Mouse (Mus musculus): ENCODE data around the gene Plscr3. TPM values are rescaled to one million over a fixed set of nuclear protein-coding genes. Genes with fewer than 3 reads are reported as not detected.

Gene Plscr3
- total and polyA plus RNA-seq, 3 experiments = 2.5 to 15.3 (median 2.9) TPM

DNA sequence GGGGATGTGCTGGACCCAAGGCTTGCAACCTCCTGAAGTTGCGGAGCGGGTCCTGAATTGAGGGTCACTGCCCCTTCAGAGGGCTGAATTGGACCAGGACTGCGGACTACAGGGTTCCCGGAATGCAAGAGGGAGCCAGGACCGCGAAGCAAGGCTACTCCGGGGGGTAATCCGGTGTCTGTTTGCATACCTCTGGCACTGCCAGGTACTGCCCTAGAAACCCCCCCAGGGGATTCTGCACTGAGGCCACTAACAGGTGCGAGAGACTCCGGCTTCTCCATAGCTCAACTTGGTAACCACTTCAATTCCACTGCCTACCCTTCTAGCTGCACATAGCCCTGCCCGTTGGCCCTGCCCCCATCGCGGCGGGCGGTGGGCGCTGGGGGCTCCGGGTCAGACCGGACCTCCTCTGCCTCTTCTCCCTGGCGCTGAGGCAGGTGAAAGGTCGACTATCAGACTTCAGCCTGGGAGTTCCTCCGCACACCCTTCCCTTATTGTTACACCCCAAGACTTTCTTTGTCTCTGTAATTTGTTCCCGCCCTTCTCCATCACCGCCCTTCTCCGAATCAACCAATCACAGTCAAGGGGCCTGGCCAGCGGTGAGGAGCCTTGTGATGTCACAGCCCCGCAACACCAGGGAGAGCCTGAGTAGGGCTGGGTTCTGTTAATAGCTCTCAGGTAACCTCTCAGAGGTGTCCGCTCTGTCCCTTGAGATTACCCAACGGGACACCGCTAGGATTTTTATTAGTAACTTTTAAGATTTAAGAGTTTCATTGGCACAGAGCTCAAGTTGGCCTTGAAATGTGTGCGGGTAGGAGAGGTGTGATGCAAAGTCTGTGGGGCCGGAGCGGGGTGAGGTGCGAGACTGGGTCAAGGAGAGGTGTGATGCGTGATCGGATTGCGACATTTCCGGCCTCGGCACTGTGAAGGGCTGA lies 54.6 kb downstream of the Plscr3 start, which contains the start of the genes 2810408A11Rik and Neurl4 (continued):
- TF ChIP-seq SMC3 (IDR thresholded peaks at IDR 0.05; ENCODE audit: low read depth, low read length) = peak; percentile 10; the same call in 1 of the 2 replicates
- no peak for TF ChIP-seq JUN (IDR thresholded peaks at IDR 0.05; ENCODE audit: insufficient read depth, low read depth, low read length)
- no peak for TF ChIP-seq ZC3H11A (IDR thresholded peaks at IDR 0.05; ENCODE audit: low read depth, low read length)
- peak; percentile 48; the same call in 1 of the 2 replicates for TF ChIP-seq ELF1 (IDR thresholded peaks at IDR 0.05; ENCODE audit: low read depth, low read length)
- TF ChIP-seq UBTF (IDR thresholded peaks at IDR 0.05; ENCODE audit: low read depth, low read length) = no peak
- TF ChIP-seq TBP (conservative IDR thresholded peaks at IDR 0.05; ENCODE audit: low read depth, low read length) = peak; percentile 84; the same call in 1 of the 2 replicates
- peak; percentile 88 for TF ChIP-seq ZMIZ1 (IDR thresholded peaks at IDR 0.05; ENCODE audit: low read depth, low read length)
- TF ChIP-seq POLR2AphosphoS2 (IDR thresholded peaks at IDR 0.05; ENCODE audit: low read depth, low read length) = peak; percentile 81; the same call in 1 of the 2 replicates
- peak; percentile 45; the same call in 1 of the 2 replicates for TF ChIP-seq EP300 (IDR thresholded peaks at IDR 0.05; ENCODE audit: low read length)
- TF ChIP-seq GABPA (IDR thresholded peaks at IDR 0.05; ENCODE audit: insufficient replicate concordance, low read depth, low read length) = no peak
- TF ChIP-seq JUND (conservative IDR thresholded peaks at IDR 0.05; ENCODE audit: low read depth, low read length) = no peak
- peak; percentile 24; the same call in 1 of the 2 replicates for TF ChIP-seq MAX (IDR thresholded peaks at IDR 0.05; ENCODE audit: low read length)

GRCm38 (mm10) chr11:69901406-69901846 lies 55.2 kb downstream of the Plscr3 start:
- peak overlapping the region; percentile 67 to 82 (median 70) for H3K4me3 ChIP-seq (replicated peaks in 1 of 3; ENCODE audit: low read depth in 2 of 3, low read length in 2 of 3, poor library complexity in 1 of 3)
- peak; percentile 99 for DNase-seq (ENCODE audit: extremely low read depth)
- H3K4me2 ChIP-seq (ENCODE audit: insufficient read depth, low read depth, poor library complexity, severe bottlenecking) = peak overlapping the region; percentile 29
- H3K27me3 ChIP-seq (replicated peaks) = no peaks in the 10 kb centered on the region
- H3K4me1 ChIP-seq (ENCODE audit: control insufficient read depth in 1 of 2, insufficient read depth in 2 of 2) = peaks cover 7 to 29% of the 10 kb centered on the region in 2 experiments
- dilution Hi-C loops (cut with MboI; ENCODE audit: extremely low pct_ligation_motif_present, extremely low pct_unique_long_range_greater_than_20kb, low sequenced_read_pairs) (no loop called here), in situ Hi-C loops (cut with MboI; ENCODE audit: low pct_ligation_motif_present, low pct_unique_long_range_greater_than_20kb, low sequenced_read_pairs) (no loop called here)
- H3K36me3 ChIP-seq (replicated peaks in 1 of 2; ENCODE audit: control insufficient read depth in 1 of 2, insufficient read depth in 1 of 2, low read length in 1 of 2) = peaks cover 29 to 32% of the 10 kb centered on the region in 2 experiments
- TF ChIP-seq ETS1 (conservative IDR thresholded peaks at IDR 0.05; ENCODE audit: low read depth, low read length) (0 out of 2 replicates have a peak, but pooled peaks have one; percentile 19), MAX (IDR thresholded peaks at IDR 0.05; ENCODE audit: low read length) (peak; percentile 81), GABPA (IDR thresholded peaks at IDR 0.05; ENCODE audit: insufficient replicate concordance, low read depth, low read length) (peak; percentile 70; the same call in 1 of the 2 replicates), ELF1 (IDR thresholded peaks at IDR 0.05; ENCODE audit: low read depth, low read length) (peak; percentile 93), MAFK (IDR thresholded peaks at IDR 0.05; ENCODE audit: insufficient replicate concordance, low read length) (no peak), E2F4 (IDR thresholded peaks at IDR 0.05; ENCODE audit: insufficient replicate concordance, low read depth, low read length) (peak; percentile 82; the same call in 1 of the 2 replicates), KAT2A (IDR thresholded peaks at IDR 0.05; ENCODE audit: insufficient replicate concordance, low read length) (peak; percentile 98), IRF4 (IDR thresholded peaks at IDR 0.05; ENCODE audit: low read depth, low read length) (peak; percentile 69; the same call in 1 of the 2 replicates), CHD1 (IDR thresholded peaks at IDR 0.05; ENCODE audit: low read depth, low read length) (no peak), SMC3 (IDR thresholded peaks at IDR 0.05; ENCODE audit: low read depth, low read length) (no peak), MEF2A (IDR thresholded peaks at IDR 0.05; ENCODE audit: borderline replicate concordance, low read depth, low read length) (peak; percentile 90), TBP (conservative IDR thresholded peaks at IDR 0.05; ENCODE audit: low read depth, low read length) (peak; percentile 60; the same call in 1 of the 2 replicates), RCOR1 (conservative IDR thresholded peaks at IDR 0.05; ENCODE audit: low read depth, low read length) (no peak), TCF12 (IDR thresholded peaks at IDR 0.05; ENCODE audit: low read depth, low read length) (peak; percentile 57; the same call in 1 of the 2 replicates), CHD2 (IDR thresholded peaks at IDR 0.05; ENCODE audit: low read length) (peak; percentile 68; the same call in 1 of the 2 replicates), POLR2A (IDR thresholded peaks at IDR 0.05; ENCODE audit: low read depth, low read length) (peak; percentile 60), POLR2AphosphoS2 (IDR thresholded peaks at IDR 0.05; ENCODE audit: low read depth, low read length) (no peak), SIN3A (IDR thresholded peaks at IDR 0.05; ENCODE audit: low read length) (peak; percentile 83), MYC (IDR thresholded peaks at IDR 0.05; ENCODE audit: low read depth, low read length) (peak; percentile 82; the same call in 1 of the 2 replicates), MAZ (IDR thresholded peaks at IDR 0.05; ENCODE audit: low read depth, low read length) (peak; percentile 95), NELFE (IDR thresholded peaks at IDR 0.05; ENCODE audit: low read depth, low read length) (0 out of 2 replicates have a peak, but pooled peaks have one; percentile 56), BHLHE40 (IDR thresholded peaks at IDR 0.05; ENCODE audit: low read depth, low read length) (peak; percentile 59), HCFC1 (IDR thresholded peaks at IDR 0.05; ENCODE audit: low read depth, low read length) (peak; percentile 92), ZNF384 (IDR thresholded peaks at IDR 0.05; ENCODE audit: low read depth, low read length) (0 out of 2 replicates have a peak, but pooled peaks have one; percentile 3), MXI1 (IDR thresholded peaks at IDR 0.05; ENCODE audit: low read depth, low read length) (peak; percentile 90), EP300 (IDR thresholded peaks at IDR 0.05; ENCODE audit: low read length) (no peak), UBTF (IDR thresholded peaks at IDR 0.05; ENCODE audit: low read depth, low read length) (peak; percentile 94)
- peak overlapping the region; percentile 75 for H3K27ac ChIP-seq (ENCODE audit: insufficient read depth, low read depth)
- H3K9ac ChIP-seq (ENCODE audit: insufficient read depth, low read depth) = peak overlapping the region; percentile 81
- peaks cover 10% of the 10 kb centered on the region for H3K79me2 ChIP-seq (replicated peaks; ENCODE audit: control insufficient read depth, extremely low read depth, insufficient read depth, poor library complexity, severe bottlenecking)
- no peaks in the 10 kb centered on the region for H3K9me3 ChIP-seq (replicated peaks; ENCODE audit: low read length)
